Mouse (Mus musculus): ENCODE measurements at regions not wholly inside any gene's neighbourhood (a gene's known extent, or its start where the extent isn't known, plus 50 kb on each side); places are given as distances from the start of the nearest gene placed in this dataset.
"Not testable (repeated sequence)": the region's sequence is repeated elsewhere in the genome, so short reads cannot be mapped to it uniquely, and the experiment has no call there.

DNA sequence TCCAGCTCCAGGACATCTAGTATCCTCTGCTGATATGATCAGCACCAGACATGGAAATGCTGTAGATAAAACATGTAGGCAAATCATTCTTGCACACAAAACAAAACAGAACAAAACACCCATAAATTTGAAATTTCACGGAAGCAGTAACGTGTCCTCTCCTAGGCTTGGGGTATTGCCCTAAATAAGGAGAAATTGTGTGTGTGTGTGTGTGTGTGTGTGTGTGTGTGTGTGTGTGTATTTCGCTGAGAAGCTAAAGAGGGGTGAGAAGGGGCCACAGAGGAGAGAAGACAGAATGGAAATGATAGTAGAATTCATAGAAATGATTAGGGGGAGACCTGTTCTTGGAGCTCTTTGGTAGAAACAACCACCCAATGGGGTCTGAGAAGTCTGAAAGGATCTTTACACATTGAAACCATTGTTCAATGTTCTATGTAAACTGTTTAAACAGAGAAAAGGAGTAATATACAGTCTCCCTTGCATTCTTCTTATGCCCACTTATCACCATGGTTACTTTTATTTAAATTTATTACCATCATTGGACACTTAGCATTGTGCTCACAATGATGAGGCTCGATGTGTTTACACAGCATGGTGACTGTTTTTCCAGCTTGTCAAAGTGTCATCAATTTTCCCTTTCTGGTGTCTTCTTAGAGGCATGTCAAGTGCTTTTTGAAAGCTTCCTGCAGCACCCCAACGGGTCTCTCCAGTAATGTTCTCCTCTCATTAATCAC, 317.3 kb upstream of the 4933412E24Rik start:
- DNase-seq (ENCODE audit: extremely low spot score in 1 of 2, low spot score in 1 of 2) = no peak

DNA sequence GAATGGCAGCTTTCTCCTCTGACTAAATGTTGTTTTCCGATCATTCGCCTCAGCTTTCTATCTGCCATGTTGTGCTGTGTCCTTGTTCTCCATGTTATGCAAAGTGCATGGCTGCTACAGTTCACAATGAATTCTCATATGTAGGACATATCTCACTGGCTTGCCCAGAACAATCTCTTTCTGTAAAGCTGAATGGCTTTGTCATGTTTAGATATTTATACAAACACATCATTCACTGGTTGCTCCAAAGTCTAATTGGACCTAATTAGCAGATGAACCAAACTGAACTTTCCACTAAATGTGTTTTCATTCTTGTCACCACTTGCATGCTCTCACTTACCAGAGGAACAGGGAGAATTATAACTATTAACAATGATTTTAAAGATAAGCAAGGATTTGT, 301.2 kb upstream of the 4933412E24Rik start:
- DNase-seq (ENCODE audit: extremely low spot score in 1 of 2, low spot score in 1 of 2) = no peak

DNA sequence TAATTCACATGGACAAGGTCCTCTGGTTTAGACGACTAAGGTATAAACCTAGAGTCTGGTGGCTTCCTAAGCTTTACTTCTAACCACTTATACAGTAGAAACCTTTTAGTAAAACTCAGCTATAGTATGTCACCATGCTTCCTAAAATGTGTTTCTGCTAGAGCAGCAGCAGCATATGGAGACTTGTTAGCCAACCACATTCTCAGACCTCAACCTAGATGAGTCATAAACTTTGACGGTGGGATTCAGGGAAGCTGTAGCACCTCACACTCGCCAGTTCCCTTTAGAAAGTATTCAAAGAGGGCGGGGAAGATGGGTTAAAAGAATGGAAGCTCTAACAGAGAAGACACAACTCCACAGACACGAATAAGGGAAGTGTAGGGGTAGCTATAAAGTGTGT, 298.8 kb upstream of the 4933412E24Rik start:
- DNase-seq (ENCODE audit: extremely low spot score in 1 of 2, low spot score in 1 of 2) = peak in 1 of 2 experiments; percentile 20

DNA sequence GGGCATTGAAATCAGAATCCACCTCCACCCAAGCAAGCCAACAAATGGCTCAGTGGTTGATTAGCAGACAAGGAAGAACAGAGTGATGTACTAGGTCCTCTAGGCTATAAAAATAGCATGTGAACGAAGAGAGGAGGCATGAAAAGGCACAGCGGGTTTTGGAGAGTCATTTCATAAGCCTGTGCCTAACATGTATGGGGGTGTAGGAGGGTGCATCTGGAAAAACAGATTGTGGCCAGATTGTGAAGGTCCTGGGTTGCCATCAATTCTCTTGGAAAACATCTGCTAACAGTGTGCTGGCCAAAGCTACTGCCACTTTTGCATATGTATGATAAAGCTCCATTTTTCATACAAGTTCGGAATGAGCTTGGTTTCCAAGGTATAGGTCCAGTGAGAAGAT, 293.5 kb upstream of the 4933412E24Rik start:
- peak; percentile 61 to 74 for DNase-seq (ENCODE audit: extremely low spot score in 1 of 2, low spot score in 1 of 2)

DNA sequence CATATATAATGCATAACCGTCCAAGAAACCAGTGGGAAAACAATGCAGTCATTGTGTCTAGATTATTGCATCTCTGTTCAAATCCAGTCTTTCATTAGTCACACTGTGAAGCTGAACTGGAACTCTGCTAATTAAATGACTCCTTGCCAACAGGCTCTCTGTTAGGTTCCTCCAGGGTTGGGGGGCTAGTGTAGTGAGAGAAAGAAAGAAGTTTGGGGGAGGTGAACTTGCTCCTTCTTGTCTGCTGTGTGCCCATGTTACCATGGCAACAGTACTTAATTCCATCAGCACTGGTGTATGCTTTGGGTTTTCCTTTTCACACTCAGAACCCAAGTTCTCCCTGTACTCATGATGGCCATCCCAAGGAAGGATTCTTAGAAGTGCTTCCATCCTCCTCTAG, 292.6 kb upstream of the 4933412E24Rik start:
- no peak for DNase-seq (ENCODE audit: extremely low spot score in 1 of 2, low spot score in 1 of 2)

DNA sequence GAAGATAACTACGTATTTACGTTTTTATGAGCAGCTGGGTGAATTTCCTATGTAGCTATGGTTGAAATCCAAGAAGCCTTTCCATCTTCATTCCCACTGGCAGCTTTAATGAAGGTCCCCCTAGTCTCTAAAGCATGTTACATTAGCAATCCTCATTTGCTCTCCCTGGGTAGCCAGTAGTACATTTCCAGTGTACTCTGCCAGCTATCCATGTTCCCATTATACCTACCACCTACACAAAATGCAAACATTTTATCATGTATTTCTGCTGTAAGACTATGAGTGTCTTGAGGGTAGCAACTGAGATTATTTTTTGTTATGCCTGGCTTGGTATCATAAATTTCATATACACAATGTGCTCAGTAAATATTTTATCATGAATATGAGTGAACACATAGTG, 291.7 kb upstream of the 4933412E24Rik start:
- peak in 1 of 2 experiments; percentile 19 for DNase-seq (ENCODE audit: extremely low spot score in 1 of 2, low spot score in 1 of 2)

DNA sequence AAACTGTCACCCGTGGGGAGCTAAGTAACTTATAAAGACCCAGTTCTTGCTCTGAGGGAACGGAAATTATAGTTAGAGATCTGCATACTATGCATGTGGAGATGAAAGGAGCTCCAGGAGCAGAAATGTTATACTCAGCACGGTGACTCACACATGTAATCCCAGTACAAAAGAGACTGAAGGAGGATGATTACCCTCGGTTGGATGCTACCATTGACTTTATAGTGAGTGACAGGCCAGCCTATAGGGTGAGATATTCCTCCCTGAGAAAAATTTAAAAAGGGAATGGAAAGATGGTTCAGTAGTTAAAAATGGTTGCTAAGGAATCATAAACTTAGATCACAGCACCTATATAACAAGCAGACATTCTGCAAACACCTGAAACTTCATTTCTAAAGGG, 287.1 kb upstream of the 4933412E24Rik start:
- no peak for DNase-seq (ENCODE audit: extremely low spot score in 1 of 2, low spot score in 1 of 2)

DNA sequence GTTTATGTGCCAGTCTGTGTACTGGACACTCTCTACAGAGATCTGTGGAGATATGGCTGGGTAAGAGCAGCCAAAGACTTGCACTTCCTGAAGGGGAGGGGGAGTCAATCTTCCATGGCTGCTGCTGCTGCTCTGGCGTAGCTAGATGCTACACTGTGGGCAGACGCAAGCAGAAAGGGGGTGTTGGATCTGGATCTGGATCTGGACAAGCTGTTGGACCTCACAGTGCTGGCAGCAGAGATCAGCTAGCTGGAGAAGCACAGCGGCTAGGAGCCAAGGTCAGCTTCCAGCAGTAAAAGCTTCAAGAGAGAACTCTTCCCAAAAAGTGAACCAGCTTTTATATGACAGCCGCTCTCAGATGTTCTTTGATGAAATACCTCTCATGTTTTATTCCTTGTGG, 285.5 kb upstream of the 4933412E24Rik start:
- no peak for DNase-seq (ENCODE audit: extremely low spot score in 1 of 2, low spot score in 1 of 2)

DNA sequence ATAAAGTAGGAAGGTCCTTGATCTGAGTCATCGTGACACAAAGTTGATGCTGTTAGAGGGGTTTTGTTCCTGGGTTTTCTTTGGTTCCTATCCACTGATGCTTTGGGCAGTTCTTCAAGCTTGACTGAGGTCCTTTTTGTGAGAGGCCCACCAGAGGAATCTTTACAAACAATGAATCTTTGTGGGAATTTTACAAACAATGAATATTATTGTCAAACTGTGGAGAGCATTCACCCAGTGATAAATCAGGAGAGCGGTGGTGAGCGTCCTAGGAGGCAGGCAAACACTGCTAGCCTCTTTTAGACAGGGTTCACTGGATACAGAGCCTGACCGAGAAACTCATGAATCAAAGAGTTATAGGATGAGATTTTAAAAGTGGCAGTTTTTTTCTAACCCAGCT, 268.9 kb upstream of the 4933412E24Rik start:
- DNase-seq (ENCODE audit: extremely low spot score in 1 of 2, low spot score in 1 of 2) = no peak

DNA sequence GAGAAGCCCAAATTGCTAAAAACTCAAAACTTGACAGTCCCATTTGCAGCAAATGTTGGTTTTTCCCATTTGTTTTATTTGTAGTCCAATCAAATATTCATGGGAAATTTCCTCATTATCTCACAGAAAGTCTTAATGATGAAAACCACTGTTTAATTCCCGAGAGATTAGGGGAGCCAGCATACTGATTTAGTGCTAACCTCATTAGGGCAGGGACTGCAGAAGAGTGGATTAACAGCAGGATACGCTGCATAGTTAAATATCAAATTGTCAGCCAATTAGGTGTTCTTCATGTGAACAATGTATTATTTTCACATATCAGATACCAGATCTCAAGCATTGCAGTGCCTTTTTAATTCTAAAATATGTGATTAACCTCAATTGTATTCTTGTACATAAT, 264.0 kb upstream of the 4933412E24Rik start:
- no peak for DNase-seq (ENCODE audit: extremely low spot score in 1 of 2, low spot score in 1 of 2)

DNA sequence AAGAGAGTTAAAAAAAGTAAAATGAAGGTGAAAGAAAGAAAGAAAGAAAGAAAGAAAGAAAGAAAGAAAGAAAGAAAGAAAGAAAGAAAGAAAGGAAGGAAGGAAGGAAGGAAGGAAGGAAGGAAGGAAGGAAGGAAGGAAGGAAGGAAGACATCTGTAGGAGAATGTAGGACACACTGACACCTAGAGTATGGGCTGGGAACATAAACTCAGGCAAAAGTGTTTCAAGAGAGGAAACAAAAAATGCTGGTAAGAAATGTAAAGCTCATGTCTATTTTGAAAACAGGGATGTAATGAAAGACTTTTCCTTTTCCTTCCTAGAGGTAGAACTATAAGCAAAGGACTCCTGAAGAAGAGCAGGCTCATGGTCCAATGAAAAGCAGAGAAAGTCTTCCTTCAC, 237.2 kb upstream of the 4933412E24Rik start:
- not testable (repeated sequence) for DNase-seq (ENCODE audit: extremely low spot score in 1 of 2, low spot score in 1 of 2)

DNA sequence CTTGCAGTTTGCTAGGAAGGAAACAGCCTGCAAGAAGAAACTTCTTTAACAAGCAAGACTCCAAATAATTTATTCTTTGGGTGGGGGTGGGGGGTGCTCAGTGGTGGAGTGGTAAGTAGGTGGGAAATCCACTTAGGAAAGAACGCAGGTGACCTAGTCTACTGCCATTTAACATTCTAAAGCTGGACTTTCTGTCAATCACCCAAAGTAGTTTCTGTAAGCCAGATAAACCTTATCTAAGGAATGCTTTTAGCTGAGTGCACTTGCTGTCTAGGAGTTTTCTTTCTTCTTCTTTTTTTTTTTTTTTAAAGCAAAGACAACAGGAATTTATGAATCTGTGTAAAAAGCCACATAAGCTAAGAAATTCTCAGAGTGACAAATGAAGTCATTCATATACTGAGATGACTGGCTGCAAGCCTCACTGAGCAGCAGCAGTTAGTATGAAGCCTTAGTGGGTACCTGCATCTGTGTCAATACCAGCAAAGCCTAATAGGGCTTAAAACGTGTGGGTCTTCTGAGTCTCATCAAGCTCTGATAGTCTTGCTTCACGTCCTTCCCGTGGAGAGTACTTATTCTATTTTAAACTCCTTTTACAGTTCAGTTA, 210.0 kb upstream of the 4933412E24Rik start:
- no peak for DNase-seq (ENCODE audit: extremely low spot score in 1 of 2, low spot score in 1 of 2)

DNA sequence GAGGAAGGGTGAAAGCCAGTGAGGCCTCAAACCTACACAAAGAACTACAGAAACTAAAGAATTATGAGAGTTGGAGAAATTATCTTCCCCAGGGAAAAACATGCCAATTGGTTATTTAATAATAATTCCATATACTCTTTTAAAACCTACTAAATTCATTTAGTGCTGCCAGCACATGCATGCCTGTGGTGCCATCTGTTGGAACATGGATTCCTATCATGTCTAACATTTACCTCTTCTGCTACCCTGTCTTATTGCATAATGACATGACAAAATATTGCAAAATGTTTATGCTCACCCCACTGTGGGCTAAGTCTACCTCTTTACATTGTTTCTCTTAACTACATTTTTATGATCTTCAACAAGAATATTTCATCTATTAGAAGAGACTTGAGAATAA, 178.7 kb upstream of the 4933412E24Rik start:
- DNase-seq (ENCODE audit: extremely low spot score in 1 of 2, low spot score in 1 of 2) = peak in 1 of 2 experiments; percentile 3

DNA sequence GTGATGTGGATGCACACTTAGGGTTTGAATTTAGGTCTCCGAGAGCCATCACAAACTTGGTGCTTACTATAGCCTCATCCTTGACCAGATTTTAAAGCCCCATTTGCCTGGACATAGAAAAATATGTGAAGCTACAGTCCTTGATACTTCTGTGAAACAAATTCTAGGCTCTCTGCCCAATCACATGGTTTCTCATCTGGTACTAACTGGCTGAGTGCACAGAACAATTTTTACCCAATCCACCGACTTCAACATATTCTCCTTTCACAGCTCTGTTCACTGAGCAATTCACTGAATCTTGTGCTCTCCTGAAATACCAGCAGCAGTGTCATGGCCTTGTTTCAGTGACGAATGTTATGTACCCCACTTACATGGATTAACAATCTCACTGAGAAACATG, 176.7 kb upstream of the 4933412E24Rik start:
- DNase-seq (ENCODE audit: extremely low spot score in 1 of 2, low spot score in 1 of 2) = peak in 1 of 2 experiments; percentile 3

DNA sequence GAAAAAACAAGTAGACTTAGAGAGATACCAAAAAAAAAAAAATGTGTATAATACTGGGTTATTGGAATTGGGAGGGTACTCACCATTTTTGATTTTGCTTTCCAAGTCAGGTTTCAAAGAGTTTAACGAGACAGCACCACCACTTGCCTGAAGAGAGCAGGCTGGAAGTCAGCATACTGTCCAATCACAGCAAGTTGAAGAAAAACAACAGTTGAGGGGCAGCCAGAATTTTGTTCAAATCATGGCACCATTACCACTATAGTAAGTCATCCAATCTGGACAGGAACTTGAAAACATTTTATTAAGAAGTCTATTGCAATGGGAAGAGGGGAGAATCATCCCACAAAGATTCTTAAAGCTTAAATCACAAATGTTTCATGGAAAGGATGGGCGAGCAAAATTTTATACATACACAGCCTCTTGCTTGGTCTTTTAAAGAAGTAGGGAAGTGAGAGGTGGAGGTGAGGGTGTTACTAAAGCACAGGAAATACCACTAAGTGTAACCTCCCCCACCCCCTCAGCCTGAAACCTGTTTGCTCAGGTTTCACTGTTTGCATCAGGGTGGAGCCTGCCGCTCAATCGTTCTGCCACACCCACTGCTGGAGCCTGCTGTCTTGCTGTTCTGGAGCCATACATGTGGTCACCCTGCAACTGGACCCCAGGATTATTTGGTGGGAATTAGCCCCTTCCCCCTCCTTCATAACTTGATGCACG, 170.7 kb upstream of the 4933412E24Rik start:
- no peak for DNase-seq (ENCODE audit: extremely low spot score in 1 of 2, low spot score in 1 of 2)

DNA sequence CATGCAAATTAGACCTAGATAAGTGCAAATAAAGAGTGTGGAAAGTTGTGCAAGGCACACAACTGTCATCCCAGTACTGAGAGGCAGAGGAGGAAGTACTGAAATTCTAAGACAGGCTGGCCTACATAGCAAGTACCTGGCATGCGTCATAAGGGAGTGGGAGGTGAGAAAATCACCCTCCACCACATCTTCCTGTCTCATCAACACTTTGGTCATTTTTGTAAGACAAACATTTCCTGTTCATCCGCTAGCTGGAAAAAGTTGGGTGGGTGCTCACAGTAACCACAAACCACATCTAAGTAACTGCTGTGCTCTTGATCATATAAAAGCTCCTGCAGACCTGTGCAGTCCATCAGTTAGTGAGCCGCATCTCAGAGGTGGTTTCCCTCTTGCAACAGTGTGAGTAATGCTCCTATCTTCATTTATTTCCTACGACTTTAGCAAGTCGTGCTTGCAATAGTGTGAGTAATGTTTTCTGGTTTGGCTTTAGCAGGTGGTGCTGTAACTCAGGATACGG, 125.2 kb upstream of the 4933412E24Rik start:
- peak; percentile 1 to 59 for DNase-seq (ENCODE audit: extremely low spot score in 1 of 2, low spot score in 1 of 2)

DNA sequence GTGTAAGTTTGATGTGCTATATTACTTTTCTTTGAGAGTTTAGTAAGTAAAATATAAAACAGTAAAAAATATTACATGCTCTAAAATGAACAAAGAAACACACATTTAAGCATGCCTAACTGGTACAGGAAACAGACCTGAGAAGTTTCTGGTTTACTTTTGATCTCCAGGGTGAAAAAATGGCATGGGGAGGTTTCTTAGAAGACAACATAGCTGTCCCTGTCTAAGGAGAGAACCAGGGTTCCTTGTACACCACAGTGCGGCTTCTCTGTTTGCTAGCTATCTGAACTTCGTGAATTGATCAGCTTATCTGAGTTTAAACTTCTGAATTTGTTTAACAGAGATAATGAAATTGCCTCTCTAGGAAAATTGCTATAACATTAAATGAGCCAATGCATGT, 120.3 kb upstream of the 4933412E24Rik start:
- no peak for DNase-seq (ENCODE audit: extremely low spot score in 1 of 2, low spot score in 1 of 2)

DNA sequence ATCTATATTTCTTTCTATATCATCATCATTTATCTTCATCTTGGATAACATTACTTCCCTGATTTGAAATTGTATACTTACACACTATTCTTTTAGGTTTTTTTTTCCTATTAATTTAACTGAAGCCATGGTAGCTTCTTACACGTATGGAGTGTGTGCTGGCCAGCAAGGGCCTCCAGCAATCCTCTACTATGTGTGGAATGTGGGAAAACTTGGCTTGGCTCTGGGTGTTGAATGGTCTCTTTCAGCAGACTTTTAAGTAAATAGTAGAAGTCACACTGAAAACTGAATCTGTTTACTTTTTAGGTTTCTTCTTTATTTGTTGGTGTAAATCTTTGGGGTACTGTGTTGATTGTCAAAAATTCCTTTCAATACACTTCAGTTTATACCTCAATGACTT, 118.1 kb upstream of the 4933412E24Rik start:
- no peak for DNase-seq (ENCODE audit: extremely low spot score in 1 of 2, low spot score in 1 of 2)

DNA sequence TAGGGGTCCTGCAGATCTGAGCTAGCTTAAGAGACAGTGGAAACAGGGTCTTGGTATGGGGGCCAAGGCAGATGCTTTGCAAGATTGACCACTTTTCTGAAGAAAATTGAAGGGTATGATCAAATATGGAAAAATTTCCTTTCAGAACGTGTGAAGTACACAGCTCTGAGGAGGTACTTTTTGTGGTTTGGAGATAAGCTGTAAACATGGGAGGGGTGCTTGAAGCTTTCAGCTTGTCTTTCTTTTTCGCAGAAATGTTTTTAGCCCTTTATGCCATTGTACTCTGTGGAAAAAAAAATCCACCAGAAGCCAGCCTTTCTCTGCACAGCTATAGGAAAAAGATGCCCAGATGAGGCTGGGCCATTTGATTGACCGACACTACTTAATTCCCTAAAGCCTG, 116.3 kb upstream of the 4933412E24Rik start:
- no peak for DNase-seq (ENCODE audit: extremely low spot score in 1 of 2, low spot score in 1 of 2)

DNA sequence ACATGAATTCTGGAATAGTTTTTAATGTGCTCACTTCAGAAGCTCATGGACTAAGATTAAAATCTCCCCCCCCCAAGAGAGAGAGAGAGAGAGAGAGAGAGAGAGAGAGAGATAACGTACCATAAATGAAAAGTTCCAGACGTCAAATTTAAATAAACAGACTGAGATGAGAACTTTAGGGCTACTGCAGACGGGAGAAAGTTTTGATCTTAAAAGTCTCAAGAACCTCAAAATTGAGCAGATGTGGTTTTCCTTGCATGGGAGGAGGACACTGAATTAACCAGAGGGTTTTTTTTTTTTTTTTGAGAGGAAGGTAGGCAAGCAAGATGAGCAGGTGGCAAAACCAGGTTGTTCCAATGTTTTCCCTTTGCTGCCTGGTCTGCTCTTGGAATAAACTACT, 108.0 kb upstream of the 4933412E24Rik start:
- no peak for DNase-seq (ENCODE audit: extremely low spot score in 1 of 2, low spot score in 1 of 2)

DNA sequence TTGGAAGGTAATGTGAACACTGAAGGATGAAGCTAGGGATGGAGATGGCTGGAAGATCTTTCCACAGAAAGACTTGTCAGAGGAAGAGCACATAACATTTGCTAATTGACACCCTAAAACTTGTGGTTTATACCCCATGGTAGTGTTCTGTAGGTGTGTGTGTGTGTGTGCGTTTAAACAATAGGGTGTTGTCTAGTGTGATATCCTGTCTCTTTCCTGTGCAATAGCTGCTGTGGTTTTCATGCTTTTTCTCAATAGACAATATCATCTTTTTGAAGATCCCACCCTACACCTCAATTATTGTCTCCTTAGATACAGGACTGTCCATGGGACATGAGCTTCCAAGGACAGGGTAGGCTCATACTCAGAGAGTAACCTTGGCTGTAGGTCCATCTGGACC, 103.5 kb upstream of the 4933412E24Rik start:
- no peak for DNase-seq (ENCODE audit: extremely low spot score in 1 of 2, low spot score in 1 of 2)

DNA sequence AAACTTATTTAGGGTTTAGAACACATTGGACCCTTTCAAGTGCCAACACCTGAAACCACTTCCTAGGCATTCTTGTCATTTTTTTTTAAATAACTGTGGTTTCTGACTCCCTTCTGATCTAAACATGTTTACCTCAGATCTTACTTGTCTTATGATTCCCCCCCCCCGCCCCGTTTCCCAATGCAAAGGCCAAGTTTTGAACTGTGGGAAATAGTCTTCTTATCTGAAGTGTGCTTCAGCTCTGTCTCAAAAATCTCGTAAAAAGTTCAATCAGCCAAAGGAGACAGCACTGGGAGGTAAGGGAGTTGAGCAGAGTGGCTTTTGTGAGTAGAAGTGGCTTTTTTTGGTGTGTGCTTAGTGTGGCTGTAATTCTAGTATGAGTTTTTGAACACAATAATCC, 95.5 kb upstream of the 4933412E24Rik start:
- DNase-seq (ENCODE audit: extremely low spot score in 1 of 2, low spot score in 1 of 2) = no peak
